Mouse (Mus musculus) urinary bladder, postnatal 14 days (tissue): ENCODE measurements around the gene Zscan20.
"Not testable (repeated sequence)": the region's sequence is repeated elsewhere in the genome, so short reads cannot be mapped to it uniquely, and the experiment has no call there.

Experiments
- DNase-seq: peaks from one replicate; pipeline ENCODE4 v3.0.0; 2021; ENCODE audit warnings: low spot score

Zscan20 gene

GRCm38 (mm10) chr4:128613326-128613725 is 3.4 kb upstream of the Zscan20 start:
- peak; percentile 36 for DNase-seq

- not testable (repeated sequence) for DNase-seq
These were observed 1.8 kb upstream of the Zscan20 start for GRCm38 (mm10) chr4:128611726-128612125.

DNA sequence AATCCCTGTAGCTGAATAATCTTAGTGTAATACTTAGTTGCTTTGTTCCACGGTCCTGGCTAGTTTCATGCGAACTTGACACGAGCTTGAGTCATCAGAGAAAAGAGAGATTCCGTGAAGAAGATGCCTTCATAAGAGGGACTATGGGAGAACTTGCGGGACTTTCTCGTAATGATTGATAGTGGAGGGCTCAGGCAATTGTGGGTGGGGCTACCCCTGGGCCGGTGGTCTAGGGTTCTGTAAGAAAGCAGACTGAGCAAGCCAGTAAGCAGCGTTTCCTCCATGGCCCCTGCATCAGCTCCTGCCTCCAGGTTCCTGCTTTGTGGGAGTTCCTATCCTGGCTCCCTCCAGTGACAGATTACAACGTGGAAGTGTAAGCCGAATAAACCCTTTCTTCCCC is 808 bp upstream of the Zscan20 start:
- no peak for DNase-seq

DNA sequence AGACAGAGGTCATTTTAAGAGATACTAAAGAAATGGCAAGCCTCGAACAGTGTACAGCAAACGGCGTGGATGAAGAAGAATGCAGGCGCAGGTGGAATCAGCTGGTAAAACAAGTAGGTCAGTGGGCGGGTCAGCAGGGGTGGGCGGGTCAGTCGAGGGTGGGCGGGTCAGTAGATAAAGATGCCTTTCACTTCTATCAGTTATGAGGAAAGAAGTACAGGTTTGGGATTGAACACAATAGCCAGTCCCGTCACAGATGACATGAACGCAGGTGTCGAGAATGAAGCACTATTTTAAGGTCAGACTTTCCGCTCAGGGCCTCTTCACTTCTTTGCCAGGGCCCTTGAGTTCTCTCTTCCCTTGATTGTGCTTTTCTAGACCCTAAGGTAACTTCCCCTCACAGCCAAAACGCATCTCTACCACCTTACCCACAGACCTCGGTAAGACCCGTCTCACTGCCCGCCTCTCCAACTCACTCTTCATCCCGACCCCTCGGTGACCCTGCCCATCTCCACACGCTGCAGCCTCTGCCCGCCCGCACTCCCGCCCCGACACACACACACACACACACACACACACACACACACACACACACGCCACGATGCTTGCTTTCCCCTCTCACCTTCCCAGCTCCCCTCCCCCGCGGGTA is 498 bp downstream of the Zscan20 start:
- no peak for DNase-seq

GRCm38 (mm10) chr4:128607661-128608060 is 2.2 kb downstream of the Zscan20 start:
- DNase-seq: no peak

GRCm38 (mm10) chr4:128606586-128606985 is 3.3 kb downstream of the Zscan20 start:
- no peak for DNase-seq

DNA sequence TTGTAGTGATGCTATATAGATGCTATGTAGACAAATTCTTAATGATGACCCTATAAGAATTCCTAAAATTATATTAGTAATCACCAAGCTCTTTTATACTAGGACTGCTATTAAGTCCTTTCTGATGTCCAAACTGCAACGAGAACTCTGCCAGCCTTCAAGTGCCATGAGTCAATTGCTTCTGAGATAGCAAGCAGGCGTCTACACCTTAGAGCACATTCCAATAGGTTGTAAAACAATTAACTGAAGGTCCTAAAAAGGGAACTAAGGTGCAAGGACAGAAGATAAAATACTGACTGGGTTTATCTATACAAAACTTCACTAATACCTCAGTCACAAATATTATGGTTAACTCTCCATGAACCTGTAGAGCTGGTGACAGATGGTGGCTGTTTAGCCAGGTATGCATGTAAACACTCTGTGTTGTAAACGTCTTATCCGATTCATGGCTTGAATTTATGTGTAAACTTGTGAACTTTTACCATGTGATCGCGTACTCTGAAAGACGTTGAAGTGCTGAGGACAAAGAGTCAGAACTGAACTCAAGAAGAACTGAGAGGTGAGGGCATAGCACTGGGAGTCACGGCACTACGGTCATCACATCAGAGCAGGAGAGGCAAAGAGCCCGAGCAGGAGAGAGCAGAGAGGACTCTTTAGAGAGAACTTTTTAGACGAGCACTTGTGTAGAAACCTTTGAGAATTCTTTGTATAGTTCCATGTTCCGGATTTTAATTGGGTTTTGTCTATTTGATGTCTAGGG is 11.9 kb downstream of the Zscan20 start:
- DNase-seq: no peak

DNA sequence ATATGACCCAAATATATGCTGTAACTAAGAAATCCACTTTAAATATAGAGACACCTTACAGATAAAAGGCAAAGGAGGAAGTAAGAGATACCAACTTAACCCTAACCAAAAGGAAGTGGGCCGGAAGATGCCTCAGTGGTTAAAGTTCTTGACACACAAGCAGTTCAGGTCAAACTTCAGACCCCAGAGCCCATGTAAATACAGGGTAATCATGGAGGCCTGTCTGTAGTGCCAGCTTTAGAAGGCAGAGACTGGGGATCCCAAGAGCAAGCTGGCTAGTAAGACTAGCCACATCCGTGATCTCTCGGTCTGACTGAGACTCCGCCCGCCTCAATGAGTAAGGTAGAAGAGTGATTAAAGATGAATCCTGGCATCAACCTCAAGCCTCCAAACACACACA is 15.8 kb downstream of the Zscan20 start:
- DNase-seq: no peak

DNA sequence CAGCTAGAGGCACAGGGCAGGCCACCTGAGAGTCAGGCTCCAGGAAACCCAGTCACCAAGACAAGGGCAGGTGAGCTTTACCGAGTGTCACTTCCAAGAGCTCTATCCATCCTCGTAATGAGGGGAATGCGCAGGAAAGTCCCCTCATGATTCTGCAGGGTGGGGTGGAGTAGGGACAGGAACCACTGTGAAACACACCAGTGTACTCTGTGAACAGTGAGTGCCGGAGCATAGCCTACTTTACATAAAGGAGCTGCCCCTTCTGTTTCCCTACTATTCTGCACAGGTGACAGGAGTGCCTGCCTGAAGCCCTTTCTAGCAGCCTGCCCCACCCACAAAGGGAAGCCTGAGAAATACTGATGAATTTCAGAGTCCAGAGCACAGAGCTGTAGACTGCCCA is 16.6 kb downstream of the Zscan20 start:
- no peak for DNase-seq

DNA sequence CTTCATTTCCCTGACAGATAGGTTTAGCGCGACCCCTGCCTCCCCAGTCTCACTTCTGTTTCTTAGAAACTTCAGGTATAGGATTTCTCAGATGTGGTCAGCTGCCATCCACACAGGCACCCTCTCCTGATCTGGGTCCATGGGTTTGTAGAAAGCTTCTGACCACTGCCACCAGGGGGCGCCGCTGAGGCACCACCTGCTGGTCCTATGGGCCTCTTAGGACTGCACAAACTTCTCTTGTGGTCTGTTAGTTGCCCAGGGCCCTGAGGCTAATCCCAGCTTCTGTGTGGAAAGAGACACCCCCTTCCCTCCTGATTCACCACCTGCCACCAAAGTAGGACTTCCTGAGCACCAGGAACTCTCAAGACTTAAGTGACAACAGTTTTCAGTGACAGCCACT is 30.7 kb downstream of the Zscan20 start:
- no peak for DNase-seq

- peak; percentile 31 for DNase-seq
These were observed 34.1 kb downstream of the Zscan20 start for GRCm38 (mm10) chr4:128575811-128576210.

GRCm38 (mm10) chr4:128560327-128560726 is 49.6 kb downstream of the Zscan20 start:
- DNase-seq: no peak

GRCm38 (mm10) chr4:128554198-128554597 is 55.7 kb downstream of the Zscan20 start:
- DNase-seq: no peak

DNA sequence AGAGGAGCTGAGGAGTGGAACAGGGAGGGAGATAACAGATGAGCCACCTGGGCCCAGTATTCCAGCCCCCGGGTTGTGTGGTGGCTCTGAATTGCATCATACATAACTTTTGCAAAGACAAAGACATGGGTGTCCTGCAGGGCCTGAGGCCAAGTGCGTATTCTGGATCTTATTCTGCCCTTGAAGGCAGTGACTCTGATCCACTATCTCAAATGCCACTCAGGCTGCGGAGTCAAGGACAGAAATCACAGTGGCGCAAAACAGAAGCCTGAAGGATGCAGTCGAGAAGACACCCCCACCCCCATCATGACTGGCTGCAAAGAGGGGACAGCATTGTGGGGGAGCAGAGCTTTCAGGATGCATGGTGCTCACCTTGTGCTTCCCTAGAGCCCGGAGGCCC is 59.1 kb downstream of the Zscan20 start:
- DNase-seq: no peak

GRCm38 (mm10) chr4:128543956-128544486 is 65.9 kb downstream of the Zscan20 start:
- DNase-seq: not testable (repeated sequence)

DNA sequence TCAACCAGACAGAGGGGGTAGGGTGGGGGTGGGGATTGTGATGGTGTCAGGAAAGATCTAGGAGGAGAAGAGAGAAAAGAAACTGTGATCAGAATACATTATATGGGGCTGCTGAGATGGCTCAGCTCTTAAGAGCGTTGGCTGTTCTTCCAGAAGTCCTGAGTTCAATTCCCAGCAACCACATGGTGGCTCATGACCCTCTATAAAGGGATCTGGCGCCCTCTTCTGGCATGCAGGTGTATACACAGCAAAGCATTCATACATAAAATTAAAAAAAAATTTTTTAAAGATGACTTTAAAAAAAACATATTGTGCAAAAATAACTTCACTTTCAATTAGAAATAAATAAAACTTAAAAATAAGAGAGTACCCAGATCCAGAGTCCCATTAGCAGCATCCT is 66.5 kb downstream of the Zscan20 start:
- no peak for DNase-seq
